In genomic region chr11:62607170-62607951, GRCm38 (mm10) we compare ENCODE assay signal across 14 mouse cellular contexts. TPM values are rescaled to one million over a fixed set of nuclear protein-coding genes. Genes with fewer than 3 reads are reported as not detected.
A peak's percentile ranks its signal among the peaks of the same experiment; 100 is the strongest.
DNase-seq lines count a peak whose midpoint lies in the region; ATAC-seq and TF ChIP-seq lines count a peak whose summit lies in the region.
"Had no signal": no experiment of that assay in that cellular context is flagged by ENCODE, and none has a peak within 500 bp of the region (broad histone marks: within the 10 kb centered on the region; RNA-seq: fewer than 3 reads in every experiment).

No protein-coding gene starts in this region.

- no peak overlapping the region for H3K9ac ChIP-seq in forebrain, embryonic 16.5 days (replicated peaks; ENCODE audit: low read depth, low read length)
- H3K9ac ChIP-seq in liver, embryonic 13.5 days: no peak overlapping the region
- no peak overlapping the region for H3K9ac ChIP-seq in liver, postnatal 0 days (replicated peaks)
- no peak overlapping the region for H3K9ac ChIP-seq in limb, embryonic 15.5 days

- ATAC-seq in forebrain, embryonic 16.5 days: no peak
- ATAC-seq in liver, embryonic 13.5 days (ENCODE audit: low read depth): no peak
- ATAC-seq in liver, postnatal 0 days: no peak
- no peak for ATAC-seq in limb, embryonic 15.5 days (ENCODE audit: insufficient number of reproducible peaks, low FRiP score, low TSS enrichment, low read depth)
- ATAC-seq: CD4-positive, CD25-positive, alpha-beta regulatory T cell, adult 4 months had no signal

- H3K36me3 ChIP-seq in forebrain, embryonic 16.5 days (ENCODE audit: control insufficient read depth, insufficient read depth): peaks cover 14% of the 10 kb centered on the region; the same call in 1 of the 2 replicates
- H3K36me3 ChIP-seq in forebrain, embryonic 10.5 days (replicated peaks): peaks cover 82% of the 10 kb centered on the region
- peaks cover 60% of the 10 kb centered on the region for H3K36me3 ChIP-seq in liver, embryonic 13.5 days
- peaks cover 39% of the 10 kb centered on the region for H3K36me3 ChIP-seq in liver, postnatal 0 days (replicated peaks; ENCODE audit: insufficient read depth, low read length)
- H3K36me3 ChIP-seq in limb, embryonic 15.5 days: peaks cover 59% of the 10 kb centered on the region

- no peak overlapping the region for H3K4me2 ChIP-seq in forebrain, embryonic 16.5 days (ENCODE audit: low read length)
- H3K4me2 ChIP-seq in liver, embryonic 13.5 days: no peak overlapping the region
- H3K4me2 ChIP-seq in liver, postnatal 0 days (ENCODE audit: low read depth, low read length): no peak overlapping the region
- no peak overlapping the region for H3K4me2 ChIP-seq in limb, embryonic 15.5 days
- H3K4me2 ChIP-seq: limb, embryonic 13.5 days had no signal

- H3K9me3 ChIP-seq in forebrain, embryonic 16.5 days (ENCODE audit: control insufficient read depth, low read length): no peaks in the 10 kb centered on the region
- H3K9me3 ChIP-seq in forebrain, embryonic 10.5 days: no peaks in the 10 kb centered on the region
- H3K9me3 ChIP-seq in liver, embryonic 13.5 days (replicated peaks): no peaks in the 10 kb centered on the region
- H3K9me3 ChIP-seq in liver, postnatal 0 days (ENCODE audit: low read length): no peaks in the 10 kb centered on the region
- no peaks in the 10 kb centered on the region for H3K9me3 ChIP-seq in limb, embryonic 15.5 days
- H3K9me3 ChIP-seq: limb, embryonic 13.5 days had no signal

- DNase-seq in forebrain, embryonic 10.5 days (ENCODE audit: extremely low spot score, low spot score): no peak
- no peak for DNase-seq in liver, embryonic 13.5 days
- no peak for DNase-seq in liver, postnatal 0 days
- DNase-seq in ES-CJ7 (ENCODE audit: low read depth, low spot score): peak; percentile 45
- no peak for DNase-seq in right cerebral cortex, postnatal 10 days (ENCODE audit: low spot score in 2 of 2)
- no peak for DNase-seq in frontal cortex, postnatal 25 days (ENCODE audit: low spot score in 2 of 2)
- DNase-seq: cerebellum, adult 9-10 months; heart, postnatal 14 days; kidney, adult 8-10 months; right cerebral cortex, postnatal 14 days had no signal

- H3K4me1 ChIP-seq in forebrain, embryonic 16.5 days (replicated peaks; ENCODE audit: control insufficient read depth, insufficient read depth, low read length): peaks cover 39% of the 10 kb centered on the region
- peaks cover 29% of the 10 kb centered on the region for H3K4me1 ChIP-seq in forebrain, embryonic 10.5 days
- peaks cover 23% of the 10 kb centered on the region for H3K4me1 ChIP-seq in liver, embryonic 13.5 days (replicated peaks)
- H3K4me1 ChIP-seq in liver, postnatal 0 days (ENCODE audit: insufficient read depth): peaks cover 18% of the 10 kb centered on the region
- peaks cover 32% of the 10 kb centered on the region for H3K4me1 ChIP-seq in limb, embryonic 15.5 days

- no peak for TF ChIP-seq EP300 in liver, postnatal 0 days (IDR thresholded peaks at IDR 0.05; ENCODE audit: low read depth)

- no peaks in the 10 kb centered on the region for H3K27me3 ChIP-seq in forebrain, embryonic 16.5 days (replicated peaks; ENCODE audit: control insufficient read depth, insufficient read depth, low read length)
- H3K27me3 ChIP-seq in forebrain, embryonic 10.5 days (ENCODE audit: poor library complexity, severe bottlenecking): no peaks in the 10 kb centered on the region
- H3K27me3 ChIP-seq in liver, embryonic 13.5 days: no peaks in the 10 kb centered on the region
- H3K27me3 ChIP-seq in liver, postnatal 0 days (ENCODE audit: insufficient read depth, low read length): no peaks in the 10 kb centered on the region
- H3K27me3 ChIP-seq in limb, embryonic 15.5 days: no peaks in the 10 kb centered on the region
- H3K27me3 ChIP-seq: limb, embryonic 13.5 days had no signal

- H3K27ac ChIP-seq in forebrain, embryonic 16.5 days (ENCODE audit: low read length): peak overlapping the region; percentile 24; the same call in 1 of the 2 replicates
- H3K27ac ChIP-seq in forebrain, embryonic 10.5 days: no peak overlapping the region
- H3K27ac ChIP-seq in liver, embryonic 13.5 days: peak overlapping the region; percentile 95; the same call in 1 of the 2 replicates
- H3K27ac ChIP-seq in liver, postnatal 0 days (ENCODE audit: low read depth): no peak overlapping the region
- peak overlapping the region; percentile 30; the same call in 1 of the 2 replicates for H3K27ac ChIP-seq in limb, embryonic 15.5 days

- TF ChIP-seq CTCF in liver, postnatal 0 days (IDR thresholded peaks at IDR 0.05; ENCODE audit: low read depth): no peak

- no peak overlapping the region for H3K4me3 ChIP-seq in forebrain, embryonic 16.5 days (replicated peaks; ENCODE audit: low read length)
- H3K4me3 ChIP-seq in forebrain, embryonic 10.5 days: no peak overlapping the region
- H3K4me3 ChIP-seq in liver, embryonic 13.5 days (replicated peaks): no peak overlapping the region
- H3K4me3 ChIP-seq in liver, postnatal 0 days (ENCODE audit: low read depth, low read length): no peak overlapping the region
- H3K4me3 ChIP-seq in limb, embryonic 15.5 days: no peak overlapping the region
- H3K4me3 ChIP-seq: limb, embryonic 13.5 days had no signal

- 53% methylated on average over 10 of the region's 10 CpGs for WGBS in forebrain, embryonic 16.5 days
- WGBS in forebrain, embryonic 10.5 days: 77% methylated on average over 10 of the region's 10 CpGs
- 73% methylated on average over 10 of the region's 10 CpGs for WGBS in liver, embryonic 13.5 days (ENCODE audit: insufficient replicate concordance)
- 72% methylated on average over 10 of the region's 10 CpGs for WGBS in liver, postnatal 0 days (ENCODE audit: insufficient replicate concordance)
- 63% methylated on average over 10 of the region's 10 CpGs for WGBS in limb, embryonic 15.5 days

RNA-seq across cellular contexts. Expression of gene Trpv2, which starts 33.1 kb away (rescaled TPM):
- 19.1 and 27.2 TPM in 2 replicates for polyA plus RNA-seq in forebrain, embryonic 16.5 days (2015; fragmentation: Nextera tagmentation; extraction: Ambion mirVana)
- polyA plus RNA-seq in forebrain, embryonic 10.5 days (2016; fragmentation: Nextera tagmentation; extraction: Ambion mirVana): 2.1 and 2.5 TPM in 2 replicates
- 6.6 and 7.2 TPM in 2 replicates for polyA plus RNA-seq in liver, embryonic 13.5 days (2015; fragmentation: Nextera tagmentation; extraction: Ambion mirVana)
- polyA plus RNA-seq in liver, postnatal 0 days (2015; fragmentation: Nextera tagmentation; extraction: Ambion mirVana): 4.7 and 5.4 TPM in 2 replicates
- 4.1 and 5.1 TPM in 2 replicates for polyA plus RNA-seq in limb, embryonic 15.5 days (2015; fragmentation: Nextera tagmentation; extraction: Ambion mirVana)

RNA-seq across cellular contexts. Expression of gene Lrrc75a, which starts 41.0 kb away (rescaled TPM):
- 9.7 and 10.6 TPM in 2 replicates for polyA plus RNA-seq in forebrain, embryonic 16.5 days (2015; fragmentation: Nextera tagmentation; extraction: Ambion mirVana)
- polyA plus RNA-seq in forebrain, embryonic 10.5 days (2016; fragmentation: Nextera tagmentation; extraction: Ambion mirVana): 9.1 and 10.0 TPM in 2 replicates
- polyA plus RNA-seq in liver, embryonic 13.5 days (2015; fragmentation: Nextera tagmentation; extraction: Ambion mirVana): 1.3 and 1.4 TPM in 2 replicates
- 1.1 and 1.3 TPM in 2 replicates for polyA plus RNA-seq in liver, postnatal 0 days (2015; fragmentation: Nextera tagmentation; extraction: Ambion mirVana)
- polyA plus RNA-seq in limb, embryonic 15.5 days (2015; fragmentation: Nextera tagmentation; extraction: Ambion mirVana): 13.1 and 14.5 TPM in 2 replicates

RNA-seq across cellular contexts. Expression of gene Mmgt2, which starts 41.1 kb away (rescaled TPM):
- polyA plus RNA-seq in forebrain, embryonic 16.5 days (2015; fragmentation: Nextera tagmentation; extraction: Ambion mirVana): 28.5 and 29.2 TPM in 2 replicates
- 38.6 and 39.0 TPM in 2 replicates for polyA plus RNA-seq in forebrain, embryonic 10.5 days (2016; fragmentation: Nextera tagmentation; extraction: Ambion mirVana)
- polyA plus RNA-seq in liver, embryonic 13.5 days (2015; fragmentation: Nextera tagmentation; extraction: Ambion mirVana): 12.2 and 12.3 TPM in 2 replicates
- polyA plus RNA-seq in liver, postnatal 0 days (2015; fragmentation: Nextera tagmentation; extraction: Ambion mirVana): 7.8 and 9.6 TPM in 2 replicates
- polyA plus RNA-seq in limb, embryonic 15.5 days (2015; fragmentation: Nextera tagmentation; extraction: Ambion mirVana): 57.0 and 61.9 TPM in 2 replicates

RNA-seq across cellular contexts. Expression of gene Ubb, which starts 56.4 kb away (rescaled TPM):
- 4,671 and 4,745 TPM in 2 replicates for polyA plus RNA-seq in forebrain, embryonic 16.5 days (2015; fragmentation: Nextera tagmentation; extraction: Ambion mirVana)
- polyA plus RNA-seq in forebrain, embryonic 10.5 days (2016; fragmentation: Nextera tagmentation; extraction: Ambion mirVana): 3,270 and 3,283 TPM in 2 replicates
- 1,519 and 1,558 TPM in 2 replicates for polyA plus RNA-seq in liver, embryonic 13.5 days (2015; fragmentation: Nextera tagmentation; extraction: Ambion mirVana)
- polyA plus RNA-seq in liver, postnatal 0 days (2015; fragmentation: Nextera tagmentation; extraction: Ambion mirVana): 1,161 and 1,214 TPM in 2 replicates
- 3,280 and 3,478 TPM in 2 replicates for polyA plus RNA-seq in limb, embryonic 15.5 days (2015; fragmentation: Nextera tagmentation; extraction: Ambion mirVana)

Comparison
In these comparisons a context has a peak if more than half of its experiments do, and no peak if none do; other contexts are left out.
1. H3K27ac ChIP-seq: peak in forebrain, embryonic 16.5 days (single experiment), liver, embryonic 13.5 days (single experiment) and limb, embryonic 15.5 days (single experiment); none in forebrain, embryonic 10.5 days (single experiment) and liver, postnatal 0 days (single experiment).